Mouse (Mus musculus): Measurements from ENCODE around the gene F2r. TPM values are rescaled to one million over a fixed set of nuclear protein-coding genes. Genes with fewer than 3 reads are reported as not detected.

F2r gene
- polyA plus RNA-seq, 1 experiment from 2014 or later = 92.3 TPM

- Histone ChIP-seq H3K9me3 (replicated peaks) (no peaks in the 10 kb centered on the region), H3K27me3 (no peaks in the 10 kb centered on the region), H3K4me2 (no peak overlapping the region), H3K4me1 (no peaks in the 10 kb centered on the region), H3K9ac (no peak overlapping the region), H3K27ac (no peak overlapping the region), H3K4me3 (no peak overlapping the region), H3K36me3 (ENCODE audit: poor library complexity, severe bottlenecking) (peaks cover 18% of the 10 kb centered on the region; the same call in 1 of the 2 replicates)
- WGBS = 90% methylated on average over 10 of the region's 10 CpGs
- no peak for ATAC-seq
Observed at GRCm38 (mm10) chr13:95629751-95630150, 11.5 kb upstream of the F2r start.

- no peak overlapping the region for H3K4me3 ChIP-seq
- peaks cover 15% of the 10 kb centered on the region; the same call in 1 of the 2 replicates for H3K36me3 ChIP-seq (ENCODE audit: poor library complexity, severe bottlenecking)
- H3K9ac ChIP-seq = no peak overlapping the region
- no peaks in the 10 kb centered on the region for H3K4me1 ChIP-seq
- no peaks in the 10 kb centered on the region for H3K9me3 ChIP-seq (replicated peaks)
- H3K27ac ChIP-seq = no peak overlapping the region
- H3K4me2 ChIP-seq = no peak overlapping the region
- no peaks in the 10 kb centered on the region for H3K27me3 ChIP-seq
- ATAC-seq = no peak
- WGBS = 73% methylated on average over 7 of the region's 7 CpGs
Observed at GRCm38 (mm10) chr13:95626696-95627095, 8.4 kb upstream of the F2r start.

GRCm38 (mm10) chr13:95623042-95623441 lies 4.8 kb upstream of the F2r start:
- no peak for ATAC-seq
- no peaks in the 10 kb centered on the region for H3K9me3 ChIP-seq (replicated peaks)
- no peak overlapping the region for H3K4me3 ChIP-seq
- no peaks in the 10 kb centered on the region for H3K27me3 ChIP-seq
- 0 out of 2 replicates have a peak, but pooled peaks cover 4% of the 10 kb centered on the region for H3K4me1 ChIP-seq
- no peak overlapping the region for H3K4me2 ChIP-seq
- no peaks in the 10 kb centered on the region for H3K36me3 ChIP-seq (ENCODE audit: poor library complexity, severe bottlenecking)
- WGBS = 84% methylated on average over 3 of the region's 3 CpGs
- H3K9ac ChIP-seq = no peak overlapping the region
- H3K27ac ChIP-seq = no peak overlapping the region

DNA sequence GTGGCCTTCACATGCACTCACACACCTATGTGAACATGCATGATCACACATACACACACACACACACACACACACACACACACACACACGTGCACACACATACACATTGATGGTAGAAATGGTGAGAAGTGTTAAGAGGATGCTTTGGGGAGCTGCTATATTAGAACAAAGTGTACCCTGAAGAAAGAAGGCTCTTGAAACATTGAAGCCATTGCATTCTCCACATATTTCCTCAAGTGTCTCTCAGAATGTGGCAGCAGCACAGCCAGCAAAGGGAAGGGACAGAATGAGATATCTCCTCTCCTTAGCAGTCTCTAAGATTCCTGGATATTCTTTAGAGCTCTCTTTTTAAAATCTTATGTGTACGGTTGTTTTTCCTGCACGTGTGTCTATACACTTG lies 3.3 kb upstream of the F2r start:
- 86% methylated on average over 3 of the region's 3 CpGs for WGBS
- H3K4me1 ChIP-seq = peaks cover 11% of the 10 kb centered on the region
- no peak overlapping the region for H3K9ac ChIP-seq
- H3K4me3 ChIP-seq = no peak overlapping the region
- no peak overlapping the region for H3K27ac ChIP-seq
- no peaks in the 10 kb centered on the region for H3K9me3 ChIP-seq (replicated peaks)
- H3K4me2 ChIP-seq = no peak overlapping the region
- no peaks in the 10 kb centered on the region for H3K36me3 ChIP-seq (ENCODE audit: poor library complexity, severe bottlenecking)
- no peak for ATAC-seq
- H3K27me3 ChIP-seq = no peaks in the 10 kb centered on the region

- peak; percentile 4; the same call in 1 of the 2 replicates for ATAC-seq
- Histone ChIP-seq H3K36me3 (ENCODE audit: poor library complexity, severe bottlenecking) (peaks cover 5% of the 10 kb centered on the region; the same call in 1 of the 2 replicates), H3K9ac (peak overlapping the region; percentile 94), H3K9me3 (replicated peaks) (no peaks in the 10 kb centered on the region), H3K4me3 (peak overlapping the region; percentile 63), H3K27me3 (no peaks in the 10 kb centered on the region), H3K27ac (no peak overlapping the region), H3K4me2 (peak overlapping the region; percentile 83), H3K4me1 (peaks cover 36% of the 10 kb centered on the region)
- WGBS = 5% methylated on average over 13 of the region's 13 CpGs
Observed at GRCm38 (mm10) chr13:95618859-95619258, 572 bp upstream of the F2r start.

DNA sequence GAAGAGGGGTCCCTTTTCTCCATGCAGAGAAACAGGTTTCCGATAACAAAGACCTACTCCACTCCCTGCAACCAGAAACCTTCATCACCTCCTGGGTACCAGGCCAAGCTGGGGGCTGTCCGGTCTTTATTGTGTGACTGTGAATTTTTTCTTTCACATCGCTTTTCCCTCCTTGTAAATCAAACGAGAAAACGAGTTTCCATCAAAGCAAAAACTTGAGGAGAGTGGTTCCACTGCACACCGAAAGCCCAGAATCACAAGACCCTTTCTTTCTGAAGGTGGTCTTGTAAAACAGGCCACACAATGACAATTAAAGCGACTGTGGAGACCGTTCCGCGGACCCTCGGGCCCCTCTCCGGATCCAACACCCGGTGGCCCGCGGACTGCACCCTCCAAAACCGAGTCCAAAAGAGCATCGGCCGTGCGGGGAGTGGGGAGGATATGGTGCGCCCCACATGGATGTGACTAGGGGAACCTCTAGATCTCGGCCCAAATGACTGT lies 566 bp downstream of the F2r start:
- WGBS = under 1% methylated on average over 21 of the region's 21 CpGs
- peak; percentile 51 for ATAC-seq
- H3K9ac ChIP-seq = peak overlapping the region; percentile 94
- H3K27ac ChIP-seq = no peak overlapping the region
- peak overlapping the region; percentile 83 for H3K4me2 ChIP-seq
- H3K4me3 ChIP-seq = peak overlapping the region; percentile 63
- H3K4me1 ChIP-seq = peaks cover 36% of the 10 kb centered on the region
- H3K9me3 ChIP-seq (replicated peaks) = no peaks in the 10 kb centered on the region
- no peaks in the 10 kb centered on the region for H3K27me3 ChIP-seq
- peaks cover 11% of the 10 kb centered on the region for H3K36me3 ChIP-seq (ENCODE audit: poor library complexity, severe bottlenecking)

- 6% methylated on average over 17 of the region's 17 CpGs for WGBS
- ATAC-seq = no peak
- peaks cover 14% of the 10 kb centered on the region for H3K36me3 ChIP-seq (ENCODE audit: poor library complexity, severe bottlenecking)
Observed at GRCm38 (mm10) chr13:95617082-95617670, 1.1 kb downstream of the F2r start.

GRCm38 (mm10) chr13:95616512-95616911 lies 1.8 kb downstream of the F2r start:
- Histone ChIP-seq H3K9me3 (replicated peaks) (no peaks in the 10 kb centered on the region), H3K36me3 (ENCODE audit: poor library complexity, severe bottlenecking) (peaks cover 21% of the 10 kb centered on the region), H3K9ac (peak overlapping the region; percentile 94), H3K4me1 (peaks cover 36% of the 10 kb centered on the region), H3K4me2 (peak overlapping the region; percentile 83), H3K27me3 (no peaks in the 10 kb centered on the region), H3K4me3 (peak overlapping the region; percentile 63), H3K27ac (no peak overlapping the region)
- no peak for ATAC-seq
- 58% methylated on average over 11 of the region's 11 CpGs for WGBS

More at GRCm38 (mm10) chr13:95617082-95617670, 1.1 kb downstream of the F2r start:
- Histone ChIP-seq H3K9ac (peak overlapping the region; percentile 94), H3K27ac (no peak overlapping the region), H3K4me1 (peaks cover 36% of the 10 kb centered on the region), H3K9me3 (replicated peaks) (no peaks in the 10 kb centered on the region), H3K4me3 (peak overlapping the region; percentile 63), H3K4me2 (peak overlapping the region; percentile 83), H3K27me3 (no peaks in the 10 kb centered on the region)

GRCm38 (mm10) chr13:95614757-95615156 lies 3.5 kb downstream of the F2r start:
- 0 out of 2 replicates have a peak overlapping the region, but pooled peaks have one; percentile 0 for H3K4me2 ChIP-seq
- H3K27me3 ChIP-seq = no peaks in the 10 kb centered on the region
- H3K4me3 ChIP-seq = no peak overlapping the region
- peaks cover 38% of the 10 kb centered on the region for H3K36me3 ChIP-seq (ENCODE audit: poor library complexity, severe bottlenecking)
- H3K9me3 ChIP-seq (replicated peaks) = no peaks in the 10 kb centered on the region
- peaks cover 36% of the 10 kb centered on the region for H3K4me1 ChIP-seq
- H3K9ac ChIP-seq = peak overlapping the region; percentile 31; the same call in 1 of the 2 replicates
- no peak overlapping the region for H3K27ac ChIP-seq
- ATAC-seq = no peak
- 71% methylated on average over 6 of the region's 6 CpGs for WGBS

DNA sequence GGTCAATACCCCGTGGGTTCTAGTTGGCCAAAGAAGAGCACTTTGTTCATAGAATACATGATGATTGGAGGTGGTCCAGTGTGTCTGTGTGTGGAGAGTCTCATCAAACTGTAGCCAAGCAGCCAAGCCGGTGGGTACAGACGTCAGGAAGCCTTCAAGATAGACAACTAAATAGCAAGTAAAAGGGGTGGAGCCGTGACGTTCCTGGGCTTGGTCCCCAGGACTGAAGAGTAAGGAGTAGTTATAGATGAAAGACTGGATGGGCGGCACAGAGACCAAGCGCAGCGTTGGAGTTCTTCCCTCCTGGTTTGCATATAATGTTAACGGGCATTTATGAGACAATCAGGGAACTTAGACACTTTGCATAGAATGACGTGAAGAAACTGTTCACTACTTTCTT lies 6.0 kb downstream of the F2r start:
- no peak overlapping the region for H3K27ac ChIP-seq
- H3K27me3 ChIP-seq = no peaks in the 10 kb centered on the region
- H3K9me3 ChIP-seq (replicated peaks) = no peaks in the 10 kb centered on the region
- peaks cover 51% of the 10 kb centered on the region for H3K36me3 ChIP-seq (ENCODE audit: poor library complexity, severe bottlenecking)
- peaks cover 32% of the 10 kb centered on the region for H3K4me1 ChIP-seq
- no peak overlapping the region for H3K4me3 ChIP-seq
- no peak overlapping the region for H3K4me2 ChIP-seq
- WGBS = 94% methylated on average over 10 of the region's 10 CpGs
- ATAC-seq = no peak
- H3K9ac ChIP-seq = no peak overlapping the region

DNA sequence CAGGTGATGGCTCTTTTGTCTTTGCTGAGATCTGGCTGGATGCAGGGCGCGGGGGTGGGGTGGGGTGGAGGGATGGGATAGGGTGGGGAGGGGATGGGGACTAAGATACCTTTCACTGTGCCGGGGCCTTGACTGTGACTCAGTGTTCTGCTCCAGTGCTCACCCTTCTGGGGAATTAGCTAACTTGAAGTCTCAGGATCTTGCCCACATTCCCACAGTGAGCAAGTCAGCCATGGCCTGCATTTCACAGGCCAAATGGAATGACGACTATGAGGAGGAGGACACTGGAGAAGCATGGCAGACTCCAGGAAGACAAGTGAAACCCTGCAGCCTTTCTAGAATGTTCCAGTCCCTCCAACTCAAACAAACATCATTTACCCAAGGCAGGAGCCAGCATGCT lies 6.5 kb downstream of the F2r start:
- Histone ChIP-seq H3K4me1 (peaks cover 27% of the 10 kb centered on the region), H3K27me3 (no peaks in the 10 kb centered on the region), H3K9me3 (replicated peaks) (no peaks in the 10 kb centered on the region), H3K36me3 (ENCODE audit: poor library complexity, severe bottlenecking) (peaks cover 51% of the 10 kb centered on the region), H3K4me3 (no peak overlapping the region), H3K4me2 (no peak overlapping the region), H3K9ac (no peak overlapping the region), H3K27ac (no peak overlapping the region)
- ATAC-seq = no peak
- WGBS = 86% methylated on average over 4 of the region's 4 CpGs

GRCm38 (mm10) chr13:95610786-95611562 lies 7.3 kb downstream of the F2r start:
- Histone ChIP-seq H3K36me3 (ENCODE audit: poor library complexity, severe bottlenecking) (peaks cover 55% of the 10 kb centered on the region), H3K4me3 (no peak overlapping the region), H3K4me2 (no peak overlapping the region), H3K27me3 (no peaks in the 10 kb centered on the region), H3K9ac (no peak overlapping the region), H3K9me3 (replicated peaks) (no peaks in the 10 kb centered on the region), H3K4me1 (peaks cover 19% of the 10 kb centered on the region), H3K27ac (no peak overlapping the region)
- no peak for ATAC-seq
- WGBS = 92% methylated on average over 16 of the region's 16 CpGs
